Mouse (Mus musculus): Measurements from ENCODE around the gene Mdm4.

- TF ChIP-seq CTCF (IDR thresholded peaks at IDR 0.05; ENCODE audit: control insufficient read depth, insufficient read depth, insufficient read length) (no peak), MAX (IDR thresholded peaks at IDR 0.05) (no peak)
Observed at GRCm38 (mm10) chr1:133032981-133033315, 2.6 kb upstream of the Mdm4 start.

Measured in C2C12 (cell line).